Mouse (Mus musculus) CH12.LX (cell line): ENCODE results near the gene Vsig10. TPM values are rescaled to one million over a fixed set of nuclear protein-coding genes. Genes with fewer than 3 reads are reported as not detected.

Experiments used
- DNase-seq: peaks from one replicate; pipeline ENCODE4 v3.0.0-alpha.2; 2013; ENCODE audit errors: extremely low read depth
- H3K27ac ChIP-seq: 2 replicates; pipeline ENCODE4 v1.5.1; 2012; ENCODE audit warnings: low read depth, mild to moderate bottlenecking, control low read depth, moderate library complexity; ENCODE audit not compliant: insufficient read depth
- H3K27me3 ChIP-seq: replicated peaks from 2 replicates; pipeline ENCODE3; 2012; ENCODE audit warnings: inconsistent platforms
- H3K36me3 ChIP-seq, 2 experiments: replicated peaks in 1 of 2; 2 replicates each; pipeline versions ENCODE3 to v1.6.1; 2012; ENCODE audit warnings: inconsistent platforms in 1 of 2, low read length in 1 of 2, mild to moderate bottlenecking in 1 of 2, mixed read lengths in 1 of 2, moderate library complexity in 1 of 2; ENCODE audit not compliant: control insufficient read depth in 1 of 2, insufficient read depth in 1 of 2
- H3K4me1 ChIP-seq, 2 experiments: 2 replicates each; pipeline ENCODE4 v1.6.1; 2012; ENCODE audit warnings: inconsistent platforms in 1 of 2, moderate library complexity in 1 of 2; ENCODE audit not compliant: insufficient read depth in 2 of 2, control insufficient read depth in 1 of 2
- H3K4me2 ChIP-seq: 2 replicates; pipeline ENCODE4 v1.6.1; 2012; ENCODE audit warnings: low read depth, mild to moderate bottlenecking, control low read depth; ENCODE audit not compliant: poor library complexity, insufficient read depth, severe bottlenecking
- H3K4me3 ChIP-seq, 3 experiments: fragments of 150-350 bp in 1 of 3; sonication (generic) in 1 of 3; replicated peaks in 1 of 3; 2 replicates each; pipeline versions ENCODE3 to v1.5.1; 2011 to 2012; ENCODE audit warnings: low read depth in 2 of 3, low read length in 2 of 3, mild to moderate bottlenecking in 2 of 3, moderate library complexity in 2 of 3, control low read depth in 1 of 3, improper control_type of control experiment in 1 of 3, inconsistent platforms in 1 of 3, mixed read lengths in 1 of 3; ENCODE audit not compliant: poor library complexity in 1 of 3
- H3K79me2 ChIP-seq: replicated peaks from 2 replicates; pipeline ENCODE4 v1.6.1; 2012; ENCODE audit warnings: mild to moderate bottlenecking, moderate library complexity; ENCODE audit not compliant: control insufficient read depth, poor library complexity, insufficient read depth, severe bottlenecking; ENCODE audit errors: extremely low read depth
- H3K9ac ChIP-seq: 2 replicates; pipeline ENCODE4 v1.6.1; 2012; ENCODE audit warnings: low read depth, mild to moderate bottlenecking, control low read depth, moderate library complexity; ENCODE audit not compliant: insufficient read depth
- H3K9me3 ChIP-seq: replicated peaks from 2 replicates; pipeline ENCODE3; 2012; ENCODE audit warnings: low read length, inconsistent platforms, mixed read lengths
- BHLHE40 ChIP-seq: IDR thresholded peaks from 2 replicates; pipeline ENCODE4 v1.6.1; 2011; ENCODE audit warnings: mild to moderate bottlenecking, low read depth, low read length, improper control_type of control experiment
- CHD1 ChIP-seq: IDR thresholded peaks from 2 replicates; pipeline ENCODE4 v1.6.1; 2012; ENCODE audit warnings: low read depth, low read length, improper control_type of control experiment, inconsistent platforms
- CHD2 ChIP-seq: IDR thresholded peaks from 2 replicates; pipeline ENCODE4 v1.6.1; 2011; ENCODE audit warnings: low read length, improper control_type of control experiment
- CTCF ChIP-seq, 2 experiments: IDR thresholded peaks in 1 of 2; conservative IDR thresholded peaks in 1 of 2; 2 replicates each; pipeline ENCODE4 v1.5.1; 2011 to 2012; ENCODE audit warnings: low read depth in 2 of 2, low read length in 2 of 2, improper control_type of control experiment in 1 of 2, inconsistent platforms in 1 of 2, mild to moderate bottlenecking in 1 of 2, moderate library complexity in 1 of 2
- E2F4 ChIP-seq: IDR thresholded peaks from 2 replicates; pipeline ENCODE4 v1.6.1; 2011; ENCODE audit warnings: low read depth, low read length, improper control_type of control experiment; ENCODE audit not compliant: insufficient replicate concordance
- ELF1 ChIP-seq: IDR thresholded peaks from 2 replicates; pipeline ENCODE4 v1.6.1; 2014; ENCODE audit warnings: low read depth, mild to moderate bottlenecking, inconsistent platforms, low read length, improper control_type of control experiment
- EP300 ChIP-seq: IDR thresholded peaks from 2 replicates; pipeline ENCODE4 v1.6.1; 2011; ENCODE audit warnings: low read length, improper control_type of control experiment
- ETS1 ChIP-seq: conservative IDR thresholded peaks from 2 replicates; pipeline ENCODE4 v1.6.1; 2012; ENCODE audit warnings: low read depth, mild to moderate bottlenecking, inconsistent platforms, low read length, improper control_type of control experiment, moderate library complexity
- GABPA ChIP-seq: IDR thresholded peaks from 2 replicates; pipeline ENCODE4 v1.6.1; 2012; ENCODE audit warnings: low read depth, low read length, improper control_type of control experiment, inconsistent platforms; ENCODE audit not compliant: insufficient replicate concordance
- HCFC1 ChIP-seq: IDR thresholded peaks from 2 replicates; pipeline ENCODE4 v1.6.1; 2012; ENCODE audit warnings: low read depth, mild to moderate bottlenecking, inconsistent platforms, low read length, improper control_type of control experiment
- IRF4 ChIP-seq: IDR thresholded peaks from 2 replicates; pipeline ENCODE4 v1.6.1; 2014; ENCODE audit warnings: low read depth, mild to moderate bottlenecking, inconsistent platforms, low read length, improper control_type of control experiment
- JUN ChIP-seq: IDR thresholded peaks from 2 replicates; pipeline ENCODE4 v1.6.1; 2011; ENCODE audit warnings: low read depth, mild to moderate bottlenecking, low read length, improper control_type of control experiment, moderate library complexity; ENCODE audit not compliant: insufficient read depth
- JUND ChIP-seq: conservative IDR thresholded peaks from 2 replicates; pipeline ENCODE4 v1.6.1; 2011; ENCODE audit warnings: low read depth, low read length, improper control_type of control experiment
- KAT2A ChIP-seq: IDR thresholded peaks from 2 replicates; pipeline ENCODE4 v1.6.1; 2012; ENCODE audit warnings: low read length, improper control_type of control experiment, inconsistent platforms; ENCODE audit not compliant: insufficient replicate concordance
- MAFK ChIP-seq: IDR thresholded peaks from 2 replicates; pipeline ENCODE4 v1.6.1; 2011; ENCODE audit warnings: low read length, improper control_type of control experiment; ENCODE audit not compliant: insufficient replicate concordance
- MAX ChIP-seq: IDR thresholded peaks from 2 replicates; pipeline ENCODE4 v1.6.1; 2011; ENCODE audit warnings: low read length, improper control_type of control experiment
- MEF2A ChIP-seq: IDR thresholded peaks from 2 replicates; pipeline ENCODE4 v1.6.1; 2014; ENCODE audit warnings: low read depth, mild to moderate bottlenecking, inconsistent platforms, low read length, improper control_type of control experiment, borderline replicate concordance
- MXI1 ChIP-seq: IDR thresholded peaks from 2 replicates; pipeline ENCODE4 v1.6.1; 2011; ENCODE audit warnings: mild to moderate bottlenecking, low read depth, low read length, improper control_type of control experiment
- MYC ChIP-seq: IDR thresholded peaks from 2 replicates; pipeline ENCODE4 v1.6.1; 2011; ENCODE audit warnings: low read depth, mild to moderate bottlenecking, improper control_type of control experiment, low read length
- NRF1 ChIP-seq: IDR thresholded peaks from 2 replicates; pipeline ENCODE4 v1.6.1; 2014; ENCODE audit warnings: low read depth, mild to moderate bottlenecking, inconsistent platforms, low read length, improper control_type of control experiment, moderate library complexity
- PAX5 ChIP-seq: IDR thresholded peaks from 2 replicates; pipeline ENCODE4 v1.6.1; 2012; ENCODE audit warnings: low read length, inconsistent platforms, mixed read lengths
- POLR2AphosphoS2 ChIP-seq: IDR thresholded peaks from 2 replicates; pipeline ENCODE4 v1.6.1; 2011; ENCODE audit warnings: low read depth, low read length, improper control_type of control experiment
- RAD21 ChIP-seq: IDR thresholded peaks from 2 replicates; pipeline ENCODE4 v1.6.1; 2011; ENCODE audit warnings: low read depth, mild to moderate bottlenecking, low read length, improper control_type of control experiment, moderate library complexity
- RCOR1 ChIP-seq: conservative IDR thresholded peaks from 2 replicates; pipeline ENCODE4 v1.6.1; 2012; ENCODE audit warnings: low read depth, mild to moderate bottlenecking, inconsistent platforms, low read length, improper control_type of control experiment
- SIN3A ChIP-seq: IDR thresholded peaks from 2 replicates; pipeline ENCODE4 v1.6.1; 2012; ENCODE audit warnings: low read length, improper control_type of control experiment, inconsistent platforms
- SMC3 ChIP-seq: IDR thresholded peaks from 2 replicates; pipeline ENCODE4 v1.6.1; 2011; ENCODE audit warnings: low read depth, low read length, improper control_type of control experiment
- TBP ChIP-seq: conservative IDR thresholded peaks from 2 replicates; pipeline ENCODE4 v1.6.1; 2011; ENCODE audit warnings: low read depth, low read length, improper control_type of control experiment
- TCF12 ChIP-seq: IDR thresholded peaks from 2 replicates; pipeline ENCODE4 v1.6.1; 2014; ENCODE audit warnings: low read depth, mild to moderate bottlenecking, inconsistent platforms, low read length, improper control_type of control experiment
- UBTF ChIP-seq: IDR thresholded peaks from 2 replicates; pipeline ENCODE4 v1.6.1; 2012; ENCODE audit warnings: low read depth, mild to moderate bottlenecking, inconsistent platforms, low read length, improper control_type of control experiment, moderate library complexity
- USF1 ChIP-seq: IDR thresholded peaks from 2 replicates; pipeline ENCODE4 v1.6.1; 2014; ENCODE audit warnings: low read depth, mild to moderate bottlenecking, inconsistent platforms, low read length, improper control_type of control experiment
- USF2 ChIP-seq: conservative IDR thresholded peaks from 2 replicates; pipeline ENCODE4 v1.6.1; 2011; ENCODE audit warnings: low read depth, low read length, improper control_type of control experiment
- ZC3H11A ChIP-seq: IDR thresholded peaks from 2 replicates; pipeline ENCODE4 v1.6.1; 2012; ENCODE audit warnings: low read depth, mild to moderate bottlenecking, inconsistent platforms, low read length, improper control_type of control experiment
- ZKSCAN1 ChIP-seq: IDR thresholded peaks from 2 replicates; pipeline ENCODE4 v1.6.1; 2012; ENCODE audit warnings: low read depth, inconsistent platforms, low read length, improper control_type of control experiment, borderline replicate concordance
- ZMIZ1 ChIP-seq: IDR thresholded peaks from 2 replicates; pipeline ENCODE4 v1.6.1; 2012; ENCODE audit warnings: low read depth, mild to moderate bottlenecking, inconsistent platforms, low read length, improper control_type of control experiment
- ZNF384 ChIP-seq: IDR thresholded peaks from 2 replicates; pipeline ENCODE4 v1.6.1; 2012; ENCODE audit warnings: low read depth, low read length, improper control_type of control experiment, inconsistent platforms
- dilution Hi-C: fragments of 300-500 bp; cut with MboI; formaldehyde crosslinking; loops from 2 replicates; pipeline ENCODE4 v1.14.3; 2020; ENCODE audit warnings: low sequenced_read_pairs; ENCODE audit not compliant: extremely low pct_unique_long_range_greater_than_20kb, extremely low pct_ligation_motif_present
- in situ Hi-C: fragments of 300-500 bp; cut with MboI; formaldehyde crosslinking; loops from 3 replicates; pipeline ENCODE4 v1.14.3; 2019; ENCODE audit warnings: low sequenced_read_pairs, low pct_ligation_motif_present, low pct_unique_long_range_greater_than_20kb, mixed read lengths
- polyA plus RNA-seq: library from polyadenylated mRNA; unstranded; fragments of >175 nt; gene quantifications from 2 replicates; pipeline ENCODE4 v1.2.1, GENCODE M21; 2012; ENCODE audit warnings: low read depth; ENCODE audit not compliant: insufficient read length
- total RNA-seq, 2 experiments: library from RNA; depleted of rRNA; stranded (reverse); fragments of 300-350 nt in 1 of 2; fragments of >200 nt in 1 of 2; gene quantifications; 2 replicates each; pipeline ENCODE4 v1.2.3; 2012 to 2014

Gene Vsig10
- total and polyA plus RNA-seq, 3 experiments: 2.1 to 4.7 (median 3.9) TPM

DNA sequence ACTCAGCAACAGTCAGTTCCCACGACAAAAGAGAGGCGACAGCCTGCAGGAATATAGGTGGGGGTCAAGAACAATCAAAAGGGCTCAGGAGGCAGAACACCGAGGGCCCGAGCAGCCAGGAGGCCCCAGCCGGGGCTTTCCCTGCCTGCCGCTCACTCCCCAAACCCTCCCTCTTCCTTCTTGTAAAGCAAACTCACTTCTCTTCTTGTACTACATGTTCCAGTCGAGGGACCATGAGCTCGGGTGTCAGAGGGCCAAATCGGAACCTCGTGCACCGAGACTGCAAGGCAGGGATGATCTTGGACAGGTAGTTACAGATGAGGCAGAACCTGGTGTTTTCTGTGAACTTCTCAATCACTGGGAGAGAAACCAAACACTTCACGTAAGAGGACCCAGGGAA is 64.3 kb downstream of the Vsig10 start (continued):
- TF ChIP-seq MYC (peak; percentile 89), JUND (no peak), EP300 (peak; percentile 42; the same call in 1 of the 2 replicates), TBP (peak; percentile 66; the same call in 1 of the 2 replicates), ZMIZ1 (peak; percentile 43; the same call in 1 of the 2 replicates), SIN3A (peak; percentile 59; the same call in 1 of the 2 replicates), ETS1 (0 out of 2 replicates have a peak, but pooled peaks have one; percentile 38)

- in situ Hi-C loops: loop anchor here (10.0 kb wide), 1 partner anchor 96 kb away; no protein-coding TSS in a partner anchor
- DNase-seq: peak; percentile 86
- TF ChIP-seq CHD1: 0 out of 2 replicates have a peak, but pooled peaks have one; percentile 80
- TF ChIP-seq CHD2: no peak
- no peak for TF ChIP-seq MXI1
- no peak for TF ChIP-seq ZMIZ1
- TF ChIP-seq E2F4: no peak
- TF ChIP-seq GABPA: no peak
- 0 out of 2 replicates have a peak, but pooled peaks have one; percentile 43 for TF ChIP-seq RCOR1
- TF ChIP-seq CTCF (conservative IDR thresholded peaks at IDR 0.05 in 1 of 2, IDR thresholded peaks at IDR 0.05 in 1 of 2; ENCODE audit: low read depth in 2 of 2, low read length in 2 of 2): peak; percentile 38 to 84; a peak in 2 of 4 replicates
- TF ChIP-seq USF2: no peak
- TF ChIP-seq ETS1: no peak
- TF ChIP-seq MAFK: no peak
- no peak for TF ChIP-seq JUND
- TF ChIP-seq USF1: no peak
- TF ChIP-seq TBP: no peak
- TF ChIP-seq RAD21: peak; percentile 46
- TF ChIP-seq MYC: no peak; the same call in 1 of the 2 replicates
- TF ChIP-seq NRF1: no peak
- peak; percentile 26; the same call in 1 of the 2 replicates for TF ChIP-seq SIN3A
- TF ChIP-seq ZKSCAN1: no peak
- no peak for TF ChIP-seq HCFC1
- no peak for TF ChIP-seq JUN
- peak; percentile 30; the same call in 1 of the 2 replicates for TF ChIP-seq MEF2A
- peak; percentile 31; the same call in 1 of the 2 replicates for TF ChIP-seq BHLHE40
- 0 out of 2 replicates have a peak, but pooled peaks have one; percentile 10 for TF ChIP-seq KAT2A
- 0 out of 2 replicates have a peak, but pooled peaks have one; percentile 22 for TF ChIP-seq UBTF
- TF ChIP-seq ELF1: no peak
- no peak for TF ChIP-seq TCF12
- peak; percentile 7; the same call in 1 of the 2 replicates for TF ChIP-seq ZNF384
- peak; percentile 49; the same call in 1 of the 2 replicates for TF ChIP-seq POLR2AphosphoS2
- TF ChIP-seq EP300: 0 out of 2 replicates have a peak, but pooled peaks have one; percentile 23
- no peak; the same call in 1 of the 2 replicates for TF ChIP-seq ZC3H11A
- peak; percentile 76 for TF ChIP-seq SMC3
- no peak for TF ChIP-seq IRF4
- TF ChIP-seq MAX: no peak
- no peak for TF ChIP-seq PAX5
Measured at GRCm38 (mm10) chr5:117388296-117388751, 69.4 kb downstream of the Vsig10 start.

More at GRCm38 (mm10) chr5:117388296-117388751, 69.4 kb downstream of the Vsig10 start:
- Histone ChIP-seq H3K9ac (peak overlapping the region; percentile 92), H3K4me1 (peaks cover 18 to 48% of the 10 kb centered on the region in 2 experiments), H3K4me3 (peak overlapping the region; percentile 84 to 99 (median 96)), H3K36me3 (peaks cover 28 to 43% of the 10 kb centered on the region in 2 experiments), H3K79me2 (peaks cover 31% of the 10 kb centered on the region), H3K9me3 (peaks cover 21% of the 10 kb centered on the region), H3K27me3 (no peaks in the 10 kb centered on the region), H3K4me2 (peak overlapping the region; percentile 64), H3K27ac (peak overlapping the region; percentile 48)
- dilution Hi-C loops: no loop called here
